Mouse (Mus musculus) layer of hippocampus, adult 11-12 months (tissue): Measurements from ENCODE around the gene Entpd2.
A peak's percentile ranks its signal among the peaks of the same experiment; 100 is the strongest.

Experiments used
- DNase-seq: peaks from one replicate; pipeline ENCODE4 v3.0.0; 2022; ENCODE audit warnings: low spot score

The Entpd2 gene

DNA sequence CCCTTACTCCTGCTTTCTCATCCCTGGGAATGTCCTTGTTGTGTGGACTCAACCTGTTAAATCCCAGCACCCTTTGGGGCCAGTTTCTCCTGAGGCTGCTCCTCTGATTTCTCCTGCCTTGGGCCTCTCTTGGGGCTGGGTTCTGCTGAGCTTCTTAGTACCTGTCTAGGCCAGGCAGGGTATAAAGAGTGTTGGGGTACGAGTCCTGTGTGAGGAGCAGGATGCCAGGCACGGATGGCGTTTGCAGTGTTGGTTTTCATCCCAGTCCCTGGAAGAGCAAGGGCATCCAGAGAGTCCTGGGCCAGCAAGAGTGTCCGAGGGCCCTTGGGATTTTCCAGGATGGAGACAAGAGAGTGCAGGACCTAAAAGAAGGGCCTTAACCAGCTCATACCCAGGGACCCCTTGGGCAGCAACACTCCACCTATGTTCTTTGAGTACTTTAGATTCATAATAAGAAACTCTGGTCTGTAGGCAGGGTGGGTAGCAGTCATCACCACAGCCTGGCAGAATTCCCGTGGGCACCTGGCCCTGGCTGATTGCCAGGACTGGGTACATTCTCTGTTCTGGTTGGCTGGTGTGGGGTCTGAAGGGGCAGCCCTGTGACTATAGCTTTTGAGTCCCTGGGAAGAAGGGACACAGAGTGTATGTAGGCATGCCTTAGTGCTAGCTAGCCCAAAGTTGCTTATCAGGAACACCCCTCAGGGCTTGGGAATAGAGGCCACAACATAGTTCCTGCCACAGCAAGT is 33.9 kb downstream of the Entpd2 start:
- DNase-seq = no peak

GRCm38 (mm10) chr2:25430395-25431233 is 34.9 kb downstream of the Entpd2 start:
- peak; percentile 70 for DNase-seq

- DNase-seq = no peak
Observed at GRCm38 (mm10) chr2:25431308-25431855, 35.7 kb downstream of the Entpd2 start.

DNA sequence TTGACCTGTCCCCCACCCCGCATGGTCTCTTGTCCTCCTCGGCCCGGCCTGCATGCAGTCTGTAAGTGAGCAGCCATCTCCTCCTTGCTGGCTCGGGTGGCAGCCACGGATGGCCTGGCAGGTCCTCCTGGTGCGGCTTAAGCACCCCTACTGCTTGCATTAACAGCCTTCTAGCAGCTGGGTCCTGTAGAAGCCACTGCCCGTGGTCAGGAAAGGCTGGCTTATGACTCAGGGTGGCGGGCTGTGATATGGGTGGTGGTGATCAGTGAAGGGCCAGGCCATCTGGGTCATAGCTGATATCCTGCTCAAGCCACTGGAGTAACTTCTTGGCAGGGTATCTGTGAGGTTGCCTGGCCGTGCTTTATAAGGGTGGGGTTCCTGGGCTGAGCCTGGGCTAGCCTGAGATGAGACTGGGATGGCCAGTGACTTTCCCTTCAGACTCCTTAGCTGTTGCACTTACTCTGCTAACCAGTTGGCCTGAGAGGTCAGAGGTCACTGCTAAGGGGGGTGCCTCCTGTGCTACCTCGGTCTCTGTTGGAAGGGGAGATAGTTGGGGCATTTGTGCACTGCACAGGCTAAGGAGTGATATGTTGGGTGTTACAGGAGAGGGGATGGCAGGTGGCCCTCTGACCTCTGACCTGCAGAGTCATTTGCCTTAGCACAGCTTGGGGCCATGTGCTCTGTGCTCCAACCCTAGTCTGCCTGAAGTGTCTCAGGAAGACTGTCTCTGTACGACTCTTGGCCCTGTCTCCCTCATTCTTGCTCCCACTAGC is 36.8 kb downstream of the Entpd2 start:
- DNase-seq = no peak

DNA sequence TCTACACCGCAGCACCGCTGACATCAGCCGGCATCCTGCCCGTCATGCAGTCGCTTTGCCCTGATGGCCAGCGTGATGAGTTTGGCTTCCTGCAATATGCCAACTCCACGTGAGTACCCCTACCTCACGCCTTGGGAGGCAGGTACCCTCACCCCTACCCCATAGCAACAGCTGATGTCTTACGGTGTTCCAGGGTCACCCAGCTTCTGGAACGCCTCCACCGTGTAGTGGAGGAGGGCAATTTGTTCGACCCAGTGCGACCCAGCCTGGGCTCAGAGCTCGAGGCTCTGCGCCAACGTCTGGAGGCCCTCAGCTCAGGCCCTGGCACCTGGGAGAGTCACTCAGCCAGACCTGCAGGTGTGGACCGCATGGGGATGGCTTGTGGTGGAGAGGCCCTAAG is 37.4 kb downstream of the Entpd2 start:
- DNase-seq = no peak

DNA sequence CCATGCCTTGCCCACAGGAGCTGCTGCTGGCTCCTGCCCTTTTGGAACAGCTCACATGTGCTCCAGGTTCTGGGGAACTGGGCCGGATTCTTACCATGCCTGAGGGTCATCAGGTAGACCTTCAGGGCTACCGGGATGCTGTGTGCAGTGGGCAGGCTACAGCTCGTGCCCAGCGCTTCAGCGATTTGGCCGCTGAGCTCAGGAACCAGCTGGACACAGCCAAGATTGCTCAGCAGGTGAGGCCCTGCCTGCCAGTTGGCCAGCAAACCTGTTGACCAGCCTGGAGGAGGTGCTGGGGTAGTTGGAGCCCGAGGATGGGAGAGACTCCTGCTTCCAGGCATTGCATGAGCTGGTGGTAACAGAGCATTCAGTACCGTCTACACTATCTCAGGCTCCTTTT is 38.6 kb downstream of the Entpd2 start:
- DNase-seq = no peak

- no peak for DNase-seq
Observed at GRCm38 (mm10) chr2:25436286-25436820, 40.7 kb downstream of the Entpd2 start.

DNA sequence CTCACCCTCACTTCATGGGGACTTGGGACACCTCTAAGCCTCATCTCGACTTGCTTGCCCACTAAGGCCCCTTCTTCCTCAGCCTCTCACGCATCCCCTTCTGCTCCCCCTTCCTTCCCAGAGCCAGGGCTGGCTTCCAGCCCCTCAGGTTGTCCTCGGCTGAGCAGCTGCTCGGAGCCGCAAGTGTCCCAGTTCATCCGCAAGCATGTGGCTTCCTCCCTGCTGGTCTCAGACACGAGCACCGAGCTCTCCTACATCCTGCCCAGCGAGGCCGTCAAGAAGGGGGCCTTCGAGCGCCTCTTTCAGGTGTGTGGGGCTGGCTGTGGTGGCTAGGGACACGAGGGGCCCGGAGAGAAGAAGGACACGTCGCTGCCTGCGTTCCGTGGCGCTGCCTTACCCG is 45.4 kb downstream of the Entpd2 start:
- no peak for DNase-seq

DNA sequence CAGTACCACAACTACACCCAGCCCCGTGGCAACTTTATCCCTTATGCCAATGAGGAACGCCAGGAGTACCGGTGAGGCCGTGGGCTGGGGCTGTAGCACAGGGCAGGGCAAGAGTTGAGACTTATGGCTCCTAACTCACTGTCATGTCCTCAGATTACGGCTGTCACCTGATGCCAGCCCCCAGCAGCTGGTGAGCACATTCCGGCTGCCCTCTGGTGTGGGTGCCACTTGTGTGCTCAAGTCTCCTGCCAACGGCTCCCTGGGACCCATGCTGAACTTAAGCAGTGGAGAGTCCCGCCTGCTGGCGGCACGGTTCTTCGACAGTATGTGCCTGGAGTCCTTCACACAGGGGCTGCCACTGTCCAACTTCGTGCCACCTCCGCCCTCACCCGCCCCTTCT is 47.0 kb downstream of the Entpd2 start:
- no peak for DNase-seq
